Mouse (Mus musculus) regulatory T cell (primary cell): ENCODE results near the gene Olfr1164.

Experiments
- in situ Hi-C: fragments of 300-600 bp; cut with MboI, MseI; formaldehyde crosslinking; loops from one replicate; pipeline ENCODE4 v1.15.1; 2025; ENCODE audit warnings: high pct_unique_total_duplicates

Gene Olfr1164

DNA sequence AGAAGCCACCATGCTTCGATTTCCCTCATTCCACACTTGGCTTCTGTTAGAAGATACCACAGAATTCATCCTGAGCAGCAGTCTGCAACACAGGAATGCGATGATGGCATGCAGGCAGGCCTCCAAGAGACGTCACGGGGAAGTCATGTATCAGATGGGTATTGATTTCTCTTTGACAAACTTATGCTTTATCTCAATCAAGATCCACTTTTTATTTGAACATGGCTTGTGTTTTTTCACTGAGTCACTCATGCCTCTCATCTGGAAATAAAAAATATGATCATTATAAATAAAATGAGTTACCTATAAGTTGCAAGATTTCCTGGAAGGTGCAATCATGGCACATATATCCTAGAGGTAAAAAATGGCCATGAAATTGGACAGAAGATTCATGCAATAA lies at the start of gene Olfr1164:
TSS of gene Olfr1164 (minus strand) at position 101 of the 400 bp plus-strand sequence.
- in situ Hi-C loops, result no loop called here

DNA sequence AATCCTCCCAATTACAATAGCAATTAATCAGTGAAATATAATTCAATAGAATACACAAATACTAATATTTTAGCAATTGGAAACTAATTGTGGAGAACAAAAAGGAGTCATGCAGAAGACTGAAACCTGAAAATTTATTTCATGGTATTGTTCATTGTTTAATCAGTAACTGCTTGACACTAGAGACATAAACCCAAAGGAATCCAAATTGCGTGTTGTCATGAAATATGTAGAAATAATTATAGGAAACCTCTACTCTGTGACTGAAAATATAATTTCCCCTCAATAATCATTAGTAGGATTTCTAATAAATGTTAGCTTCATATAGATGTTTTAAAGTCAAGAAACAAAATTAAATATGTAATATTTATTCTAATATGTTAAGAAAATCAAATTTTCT lies 34.4 kb upstream of the Olfr1164 start, which contains the start of gene Olfr1166:
TSS of gene Olfr1166 (minus strand) at position 101 of the 400 bp plus-strand sequence.
- in situ Hi-C loops, result no loop called here

DNA sequence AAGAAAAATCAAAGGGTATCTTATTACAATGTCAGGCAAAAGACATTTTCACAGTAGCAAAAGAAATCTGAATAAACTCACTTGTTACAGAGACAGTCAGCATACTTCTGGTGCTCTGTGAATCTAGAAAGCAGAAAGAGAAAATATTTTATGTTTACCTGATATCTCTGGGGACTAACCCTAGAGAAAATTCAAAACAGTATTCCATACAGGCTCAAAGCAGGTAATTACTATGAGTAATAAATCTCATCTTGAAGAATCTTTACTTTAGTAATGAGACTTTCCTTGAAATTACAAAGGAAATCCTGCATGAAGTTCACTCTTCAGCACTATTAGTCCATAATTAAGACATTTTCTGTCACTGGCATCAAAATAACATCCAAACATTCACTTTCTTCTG lies 22.0 kb downstream of the Olfr1164 start, which contains the start of gene Olfr1163:
TSS of gene Olfr1163 (minus strand) at position 101 of the 400 bp plus-strand sequence.
- in situ Hi-C loops, result no loop called here

DNA sequence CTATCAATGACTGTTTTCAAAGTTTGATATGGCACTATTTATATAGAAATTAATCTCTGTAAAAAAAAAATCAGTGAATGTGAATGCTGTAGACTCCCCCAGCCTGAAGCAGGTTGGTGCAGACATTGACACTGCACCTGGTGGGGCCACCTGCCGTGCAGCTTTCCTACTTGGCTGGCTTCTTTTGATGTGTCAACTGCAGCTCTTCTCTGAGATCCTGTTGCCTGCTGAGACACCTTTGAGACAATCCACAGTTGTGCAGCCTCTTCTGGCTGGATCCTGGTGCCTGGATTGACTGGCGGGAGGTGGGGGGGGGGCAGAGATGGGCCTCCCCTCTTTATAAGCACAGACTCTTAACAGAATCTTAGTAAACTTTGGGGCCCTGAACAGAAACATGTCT lies 30.2 kb downstream of the Olfr1164 start:
- in situ Hi-C loops, result no loop called here

DNA sequence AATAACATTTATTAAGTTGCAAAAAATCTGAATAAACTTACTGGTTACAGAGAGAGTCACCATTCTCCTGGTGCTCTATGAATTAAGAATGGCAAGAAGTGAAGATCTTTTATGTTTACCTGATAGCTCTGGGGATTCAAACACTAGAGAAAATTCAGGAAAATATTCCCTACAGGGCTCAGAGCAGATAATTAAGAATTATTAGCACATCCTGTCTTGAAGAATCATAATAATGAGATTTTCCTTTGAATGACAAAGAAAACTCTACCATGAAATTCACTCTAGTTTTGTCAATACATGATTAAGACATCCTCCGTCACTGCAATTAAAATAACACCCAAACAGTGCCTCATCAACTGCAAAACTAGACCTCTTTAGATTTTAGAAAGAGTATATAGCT lies 42.7 kb downstream of the Olfr1164 start, which contains the start of gene Olfr1162:
TSS of gene Olfr1162 (minus strand) at position 101 of the 400 bp plus-strand sequence.
- in situ Hi-C loops, result no loop called here
